Mouse (Mus musculus): Measurements from ENCODE around the gene Hrct1.
A peak's percentile ranks its signal among the peaks of the same experiment; 100 is the strongest.

Gene Hrct1

GRCm38 (mm10) chr4:43726995-43727394 is at the start of gene Hrct1:
Gene Hrct1, plus strand, starts transcription at chr4:43727188.
- no peak for DNase-seq

- DNase-seq: no peak
Measured at GRCm38 (mm10) chr4:43678541-43678940, 48.4 kb upstream of the Hrct1 start.

GRCm38 (mm10) chr4:43679416-43680043 is 47.5 kb upstream of the Hrct1 start:
- DNase-seq: no peak

GRCm38 (mm10) chr4:43690021-43690420 is 37.0 kb upstream of the Hrct1 start:
- no peak for DNase-seq

- no peak for DNase-seq
Measured at GRCm38 (mm10) chr4:43691026-43691425, 36.0 kb upstream of the Hrct1 start.

GRCm38 (mm10) chr4:43693806-43694241 is 33.2 kb upstream of the Hrct1 start:
- no peak for DNase-seq

- no peak for DNase-seq
Measured at GRCm38 (mm10) chr4:43694439-43695248, 32.3 kb upstream of the Hrct1 start.

- DNase-seq: no peak
Measured at GRCm38 (mm10) chr4:43695249-43695671, 31.7 kb upstream of the Hrct1 start.

- peak; percentile 66 for DNase-seq
Measured at GRCm38 (mm10) chr4:43696561-43696960, 30.4 kb upstream of the Hrct1 start.

GRCm38 (mm10) chr4:43700707-43701106 is 26.3 kb upstream of the Hrct1 start, which contains the start of gene Olfr70:
Gene Olfr70, minus strand, starts transcription at chr4:43700807.
- no peak for DNase-seq

- DNase-seq: no peak
Measured at GRCm38 (mm10) chr4:43703439-43703838, 23.5 kb upstream of the Hrct1 start.

GRCm38 (mm10) chr4:43703851-43704250 is 23.1 kb upstream of the Hrct1 start:
- no peak for DNase-seq

GRCm38 (mm10) chr4:43705991-43706390 is 21.0 kb upstream of the Hrct1 start:
- DNase-seq: no peak

- DNase-seq: no peak
Measured at GRCm38 (mm10) chr4:43709869-43710268, 17.1 kb upstream of the Hrct1 start, which contains the start of gene Olfr71. Gene Olfr71, minus strand, starts transcription at chr4:43710255.

GRCm38 (mm10) chr4:43711821-43712220 is 15.2 kb upstream of the Hrct1 start:
- peak; percentile 85 for DNase-seq

- DNase-seq: no peak
Measured at GRCm38 (mm10) chr4:43713652-43714219, 13.3 kb upstream of the Hrct1 start.

GRCm38 (mm10) chr4:43720491-43721228 is 6.3 kb upstream of the Hrct1 start:
- DNase-seq: no peak

GRCm38 (mm10) chr4:43722191-43722590 is 4.8 kb upstream of the Hrct1 start:
- DNase-seq: no peak

- DNase-seq: no peak
Measured at GRCm38 (mm10) chr4:43724764-43725163, 2.2 kb upstream of the Hrct1 start.

GRCm38 (mm10) chr4:43726228-43726993 is 577 bp upstream of the Hrct1 start:
- no peak for DNase-seq

GRCm38 (mm10) chr4:43727718-43728575 is 959 bp downstream of the Hrct1 start:
- no peak for DNase-seq
